Mouse (Mus musculus) adrenal gland, adult (tissue): ENCODE data around the gene H2-Ab1.
"Not testable (repeated sequence)": the region's sequence is repeated elsewhere in the genome, so short reads cannot be mapped to it uniquely, and the experiment has no call there.

Experiments
- DNase-seq, 2 experiments: peaks; one replicate each; pipeline ENCODE4 v3.0.0; 2022 to 2023; ENCODE audit warnings: low spot score in 1 of 2; ENCODE audit not compliant: inconsistent age in 2 of 2

H2-Ab1 gene

GRCm38 (mm10) chr17:34306407-34306806 lies 48.9 kb downstream of the H2-Ab1 start:
- no peak for DNase-seq

GRCm38 (mm10) chr17:34307216-34307615 lies 49.7 kb downstream of the H2-Ab1 start:
- DNase-seq, result no peak

- DNase-seq, result no peak
Measured at GRCm38 (mm10) chr17:34308161-34308560, 50.7 kb downstream of the H2-Ab1 start.

GRCm38 (mm10) chr17:34309225-34309624 lies 51.7 kb downstream of the H2-Ab1 start:
- no peak for DNase-seq

- DNase-seq, result peak; percentile 80 to 90
Measured at GRCm38 (mm10) chr17:34309683-34310385, 52.3 kb downstream of the H2-Ab1 start.

- DNase-seq, result not testable (repeated sequence)
Measured at GRCm38 (mm10) chr17:34310526-34310925, 53.0 kb downstream of the H2-Ab1 start.

GRCm38 (mm10) chr17:34312185-34312584 lies 54.7 kb downstream of the H2-Ab1 start:
- DNase-seq, result no peak

- DNase-seq, result peak; percentile 63 to 92
Measured at GRCm38 (mm10) chr17:34313393-34313792, 55.9 kb downstream of the H2-Ab1 start.

GRCm38 (mm10) chr17:34314286-34314685 lies 56.8 kb downstream of the H2-Ab1 start:
- no peak for DNase-seq

- DNase-seq, result no peak
Measured at GRCm38 (mm10) chr17:34315512-34315911, 58.0 kb downstream of the H2-Ab1 start.

GRCm38 (mm10) chr17:34316697-34317096 lies 59.2 kb downstream of the H2-Ab1 start:
- DNase-seq, result no peak

GRCm38 (mm10) chr17:34317275-34317674 lies 59.8 kb downstream of the H2-Ab1 start:
- DNase-seq, result no peak
